Mouse (Mus musculus): ENCODE results near the gene Pan3. TPM values are rescaled to one million over a fixed set of nuclear protein-coding genes. Genes with fewer than 3 reads are reported as not detected.
A peak's percentile ranks its signal among the peaks of the same experiment; 100 is the strongest.
"Not testable (repeated sequence)": the region's sequence is repeated elsewhere in the genome, so short reads cannot be mapped to it uniquely, and the experiment has no call there.

The Pan3 gene
- polyA plus RNA-seq, 1 experiment from 2014 or later, result 61.5 TPM

DNA sequence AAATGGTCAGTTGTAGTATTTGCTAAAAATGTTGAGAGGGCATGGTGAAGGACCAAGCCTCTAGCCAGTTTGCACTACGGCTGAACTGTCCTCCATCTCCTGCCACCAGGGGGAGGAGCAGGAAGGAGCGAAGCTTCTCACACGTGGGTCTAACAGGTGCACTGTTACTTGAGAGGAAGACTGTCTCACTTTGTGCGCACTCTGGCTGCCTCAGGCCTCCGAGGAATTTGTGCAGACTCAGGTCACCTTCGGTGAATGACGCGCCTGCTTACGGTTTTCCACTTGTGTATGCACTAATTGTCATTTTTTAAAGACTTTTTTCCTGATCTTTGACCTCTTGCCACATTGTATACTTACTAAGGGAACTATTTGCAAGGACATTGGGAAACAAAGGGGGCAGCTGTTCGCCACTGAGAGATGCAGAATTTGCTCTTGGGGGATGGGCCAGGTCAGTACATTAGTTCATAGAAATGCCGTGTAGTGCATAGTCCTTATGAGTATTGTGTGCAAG lies 115.8 kb downstream of the Pan3 start:
- Histone ChIP-seq H3K36me3 (ENCODE audit: control insufficient read depth, insufficient read depth, low read length) (peaks cover 12% of the 10 kb centered on the region; the same call in 1 of the 2 replicates), H3K4me3 (replicated peaks; ENCODE audit: low read length) (no peak overlapping the region), H3K4me2 (ENCODE audit: low read depth, low read length) (no peak overlapping the region), H3K27me3 (ENCODE audit: control insufficient read depth, insufficient read depth, low read length) (no peaks in the 10 kb centered on the region), H3K9me3 (replicated peaks; ENCODE audit: control insufficient read depth, low read length) (no peaks in the 10 kb centered on the region), H3K4me1 (ENCODE audit: control insufficient read depth, insufficient read depth, low read length) (no peaks in the 10 kb centered on the region), H3K27ac (ENCODE audit: low read length) (no peak overlapping the region), H3K9ac (ENCODE audit: low read length) (no peak overlapping the region)
- ATAC-seq (ENCODE audit: insufficient read depth, low FRiP score), result no peak
- WGBS, result 53% methylated on average over 11 of the region's 11 CpGs

DNA sequence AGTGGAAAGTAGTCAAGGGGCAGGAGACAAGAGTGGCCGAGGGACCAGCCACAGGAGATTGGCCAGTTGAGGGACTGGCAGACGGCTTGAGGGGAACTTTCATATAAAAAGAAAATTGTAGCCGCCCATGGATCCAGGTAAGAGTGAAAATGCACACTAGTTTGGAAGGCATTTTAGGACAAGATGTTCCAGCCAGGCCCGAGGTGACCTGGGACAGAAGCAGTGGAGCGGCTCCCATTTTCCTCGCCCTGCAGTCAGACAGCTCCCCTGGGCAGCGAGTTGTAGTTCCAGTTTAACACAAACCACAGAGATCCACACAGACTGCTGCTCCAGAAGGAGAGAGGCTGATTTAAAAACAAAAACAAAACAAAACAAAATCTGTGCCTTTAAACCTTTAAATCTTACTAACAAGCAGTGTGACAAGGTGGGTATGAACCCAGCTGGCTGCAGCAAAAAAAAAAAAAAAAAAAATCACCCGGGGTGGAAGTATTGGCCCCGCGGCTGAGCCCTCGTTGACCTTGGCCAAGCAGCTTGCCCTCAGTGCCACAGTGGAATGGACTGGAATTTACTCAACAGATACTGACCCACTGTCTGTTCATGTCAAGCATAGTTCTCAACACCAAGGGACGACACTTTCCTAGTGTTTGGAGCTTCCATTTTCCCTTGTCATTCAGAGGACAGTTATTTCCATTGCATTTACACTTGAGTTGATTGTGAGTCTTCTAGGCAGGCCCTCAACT lies 119.2 kb downstream of the Pan3 start:
- no peak overlapping the region for H3K4me3 ChIP-seq (replicated peaks; ENCODE audit: low read length)
- H3K4me2 ChIP-seq (ENCODE audit: low read depth, low read length), result no peak overlapping the region
- no peak for ATAC-seq (ENCODE audit: insufficient read depth, low FRiP score)
- H3K27ac ChIP-seq (ENCODE audit: low read length), result no peak overlapping the region
- H3K36me3 ChIP-seq (ENCODE audit: control insufficient read depth, insufficient read depth, low read length), result peaks cover 12% of the 10 kb centered on the region; the same call in 1 of the 2 replicates
- no peaks in the 10 kb centered on the region for H3K9me3 ChIP-seq (replicated peaks; ENCODE audit: control insufficient read depth, low read length)
- no peak overlapping the region for H3K9ac ChIP-seq (ENCODE audit: low read length)
- no peaks in the 10 kb centered on the region for H3K27me3 ChIP-seq (ENCODE audit: control insufficient read depth, insufficient read depth, low read length)
- H3K4me1 ChIP-seq (ENCODE audit: control insufficient read depth, insufficient read depth, low read length), result no peaks in the 10 kb centered on the region
- WGBS, result 91% methylated on average over 12 of the region's 12 CpGs

DNA sequence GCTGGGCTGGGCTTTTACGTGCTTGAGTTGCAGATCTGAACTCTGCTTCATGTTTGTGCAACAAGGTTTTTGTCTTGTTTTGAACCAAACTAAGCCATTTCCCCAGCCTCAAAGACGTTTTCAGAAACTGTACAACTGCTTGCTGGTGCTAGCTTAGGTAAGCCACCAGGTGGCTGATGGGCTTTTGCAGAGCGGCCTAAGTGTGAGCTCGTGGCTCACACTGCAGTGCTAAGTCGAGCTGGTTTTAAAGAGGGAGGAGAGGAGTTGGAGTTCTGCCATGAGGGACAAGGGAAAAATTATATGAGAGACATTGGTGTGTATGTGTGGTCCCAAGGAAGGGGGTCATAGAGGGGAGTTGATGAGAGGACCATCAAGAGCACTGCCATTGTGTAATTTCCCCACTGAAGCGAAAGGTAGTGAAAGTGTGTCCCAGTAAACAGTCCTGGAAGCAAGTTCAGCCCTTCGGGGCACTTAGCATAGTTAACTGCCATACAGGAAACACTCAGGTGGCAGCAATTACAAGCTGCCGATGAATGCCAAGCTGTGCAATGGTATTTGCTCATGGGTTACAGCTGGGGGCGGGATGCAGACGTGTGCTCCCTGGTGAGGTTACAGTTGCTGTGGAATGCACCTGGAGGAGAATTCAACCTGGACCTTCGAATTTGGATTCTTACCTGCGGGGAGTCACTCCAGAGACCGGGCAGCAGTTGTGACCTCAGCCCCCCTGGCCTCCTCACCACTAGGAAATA lies 122.1 kb downstream of the Pan3 start:
- no peak overlapping the region for H3K4me2 ChIP-seq (ENCODE audit: low read depth, low read length)
- ATAC-seq (ENCODE audit: insufficient read depth, low FRiP score), result no peak
- 83% methylated on average over 13 of the region's 13 CpGs for WGBS

GRCm38 (mm10) chr5:147557641-147558040 lies 127.7 kb downstream of the Pan3 start:
- not testable (repeated sequence) for H3K27me3 ChIP-seq (ENCODE audit: control insufficient read depth, insufficient read depth, low read length); H3K9ac ChIP-seq (ENCODE audit: low read length); H3K4me3 ChIP-seq (replicated peaks; ENCODE audit: low read length); H3K4me1 ChIP-seq (ENCODE audit: control insufficient read depth, insufficient read depth, low read length); ATAC-seq (ENCODE audit: insufficient read depth, low FRiP score); H3K36me3 ChIP-seq (ENCODE audit: control insufficient read depth, insufficient read depth, low read length); H3K4me2 ChIP-seq (ENCODE audit: low read depth, low read length); H3K9me3 ChIP-seq (replicated peaks; ENCODE audit: control insufficient read depth, low read length)
- peak overlapping the region; percentile 57 for H3K27ac ChIP-seq (ENCODE audit: low read length)
- 45% methylated on average over 5 of the region's 6 CpGs for WGBS

More for the DNA sequence above, 122.1 kb downstream of the Pan3 start:
- H3K4me1 ChIP-seq (ENCODE audit: control insufficient read depth, insufficient read depth, low read length), result no peaks in the 10 kb centered on the region
- no peak overlapping the region for H3K9ac ChIP-seq (ENCODE audit: low read length)
- 0 out of 2 replicates have a peak, but pooled peaks cover 8% of the 10 kb centered on the region for H3K36me3 ChIP-seq (ENCODE audit: control insufficient read depth, insufficient read depth, low read length)
- H3K4me3 ChIP-seq (replicated peaks; ENCODE audit: low read length), result no peak overlapping the region
- no peaks in the 10 kb centered on the region for H3K9me3 ChIP-seq (replicated peaks; ENCODE audit: control insufficient read depth, low read length)
- H3K27ac ChIP-seq (ENCODE audit: low read length), result no peak overlapping the region
- H3K27me3 ChIP-seq (ENCODE audit: control insufficient read depth, insufficient read depth, low read length), result no peaks in the 10 kb centered on the region

- H3K4me3 ChIP-seq (replicated peaks; ENCODE audit: low read length), result peak overlapping the region; percentile 15
- WGBS, result 40% methylated on average over 18 of the region's 18 CpGs
- H3K27me3 ChIP-seq (ENCODE audit: control insufficient read depth, insufficient read depth, low read length), result no peaks in the 10 kb centered on the region
- ATAC-seq (ENCODE audit: insufficient read depth, low FRiP score), result peak; percentile 64; the same call in 1 of the 2 replicates
- H3K36me3 ChIP-seq (ENCODE audit: control insufficient read depth, insufficient read depth, low read length), result no peaks in the 10 kb centered on the region
- no peak overlapping the region for H3K27ac ChIP-seq (ENCODE audit: low read length)
- H3K4me1 ChIP-seq (ENCODE audit: control insufficient read depth, insufficient read depth, low read length), result peaks cover 6% of the 10 kb centered on the region; the same call in 1 of the 2 replicates
- H3K4me2 ChIP-seq (ENCODE audit: low read depth, low read length), result peak overlapping the region; percentile 50
- H3K9me3 ChIP-seq (replicated peaks; ENCODE audit: control insufficient read depth, low read length), result no peaks in the 10 kb centered on the region
- H3K9ac ChIP-seq (ENCODE audit: low read length), result no peak overlapping the region
Measured at GRCm38 (mm10) chr5:147563511-147564139, 133.7 kb downstream of the Pan3 start.

- Histone ChIP-seq H3K9me3 (replicated peaks; ENCODE audit: control insufficient read depth, low read length) (no peaks in the 10 kb centered on the region), H3K4me1 (ENCODE audit: control insufficient read depth, insufficient read depth, low read length) (peaks cover 6% of the 10 kb centered on the region; the same call in 1 of the 2 replicates), H3K9ac (ENCODE audit: low read length) (no peak overlapping the region; the same call in 1 of the 2 replicates), H3K27ac (ENCODE audit: low read length) (no peak overlapping the region), H3K36me3 (ENCODE audit: control insufficient read depth, insufficient read depth, low read length) (no peaks in the 10 kb centered on the region), H3K27me3 (ENCODE audit: control insufficient read depth, insufficient read depth, low read length) (no peaks in the 10 kb centered on the region), H3K4me3 (replicated peaks; ENCODE audit: low read length) (peak overlapping the region; percentile 15), H3K4me2 (ENCODE audit: low read depth, low read length) (peak overlapping the region; percentile 50)
- WGBS, result 17% methylated on average over 16 of the region's 16 CpGs
- 0 out of 2 replicates have a peak, but pooled peaks have one; percentile 25 for ATAC-seq (ENCODE audit: insufficient read depth, low FRiP score)
Measured at GRCm38 (mm10) chr5:147564140-147564590, 134.2 kb downstream of the Pan3 start.

- no peaks in the 10 kb centered on the region for H3K36me3 ChIP-seq (ENCODE audit: control insufficient read depth, insufficient read depth, low read length)
- no peak overlapping the region for H3K27ac ChIP-seq (ENCODE audit: low read length)
- H3K27me3 ChIP-seq (ENCODE audit: control insufficient read depth, insufficient read depth, low read length), result no peaks in the 10 kb centered on the region
- 76% methylated on average over 7 of the region's 7 CpGs for WGBS
- H3K4me1 ChIP-seq (ENCODE audit: control insufficient read depth, insufficient read depth, low read length), result peaks cover 6% of the 10 kb centered on the region; the same call in 1 of the 2 replicates
- H3K4me2 ChIP-seq (ENCODE audit: low read depth, low read length), result no peak overlapping the region
- H3K4me3 ChIP-seq (replicated peaks; ENCODE audit: low read length), result no peak overlapping the region
- no peak for ATAC-seq (ENCODE audit: insufficient read depth, low FRiP score)
- no peaks in the 10 kb centered on the region for H3K9me3 ChIP-seq (replicated peaks; ENCODE audit: control insufficient read depth, low read length)
- no peak overlapping the region for H3K9ac ChIP-seq (ENCODE audit: low read length)
Measured at GRCm38 (mm10) chr5:147565444-147565843, 135.5 kb downstream of the Pan3 start.

DNA sequence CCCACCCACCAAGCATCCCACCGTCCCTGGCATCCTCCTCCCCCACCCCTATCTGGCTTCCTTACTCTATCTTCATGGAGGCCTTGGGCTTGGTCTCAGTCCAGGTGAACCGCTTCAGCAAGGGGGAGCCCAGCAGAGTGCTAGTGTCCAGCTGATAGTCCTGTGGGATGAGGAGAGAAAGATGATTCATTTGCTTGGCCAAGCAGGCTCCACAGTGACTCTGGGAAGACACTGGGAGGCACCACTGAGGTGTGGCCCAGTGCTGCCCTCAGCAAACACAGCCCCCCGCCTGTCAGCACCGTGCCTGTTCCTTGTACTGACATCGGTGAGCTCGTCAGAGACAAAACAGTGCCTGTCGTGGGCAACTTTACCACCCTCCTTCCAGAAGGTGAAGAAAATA lies 136.4 kb downstream of the Pan3 start:
- Histone ChIP-seq H3K9me3 (replicated peaks; ENCODE audit: control insufficient read depth, low read length) (no peaks in the 10 kb centered on the region), H3K36me3 (ENCODE audit: control insufficient read depth, insufficient read depth, low read length) (no peaks in the 10 kb centered on the region), H3K4me3 (replicated peaks; ENCODE audit: low read length) (no peak overlapping the region), H3K27me3 (ENCODE audit: control insufficient read depth, insufficient read depth, low read length) (no peaks in the 10 kb centered on the region), H3K4me2 (ENCODE audit: low read depth, low read length) (no peak overlapping the region), H3K27ac (ENCODE audit: low read length) (no peak overlapping the region), H3K9ac (ENCODE audit: low read length) (no peak overlapping the region), H3K4me1 (ENCODE audit: control insufficient read depth, insufficient read depth, low read length) (peaks cover 6% of the 10 kb centered on the region; the same call in 1 of the 2 replicates)
- ATAC-seq (ENCODE audit: insufficient read depth, low FRiP score), result no peak
- 63% methylated on average over 7 of the region's 7 CpGs for WGBS
